Mouse (Mus musculus): ENCODE data around the gene Cdpf1. TPM values are rescaled to one million over a fixed set of nuclear protein-coding genes. Genes with fewer than 3 reads are reported as not detected.

Gene Cdpf1
- 20.2 and 22.0 TPM in 2 replicates for polyA plus RNA-seq (2014; fragmentation: Nextera tagmentation; extraction: Ambion mirVana)

DNA sequence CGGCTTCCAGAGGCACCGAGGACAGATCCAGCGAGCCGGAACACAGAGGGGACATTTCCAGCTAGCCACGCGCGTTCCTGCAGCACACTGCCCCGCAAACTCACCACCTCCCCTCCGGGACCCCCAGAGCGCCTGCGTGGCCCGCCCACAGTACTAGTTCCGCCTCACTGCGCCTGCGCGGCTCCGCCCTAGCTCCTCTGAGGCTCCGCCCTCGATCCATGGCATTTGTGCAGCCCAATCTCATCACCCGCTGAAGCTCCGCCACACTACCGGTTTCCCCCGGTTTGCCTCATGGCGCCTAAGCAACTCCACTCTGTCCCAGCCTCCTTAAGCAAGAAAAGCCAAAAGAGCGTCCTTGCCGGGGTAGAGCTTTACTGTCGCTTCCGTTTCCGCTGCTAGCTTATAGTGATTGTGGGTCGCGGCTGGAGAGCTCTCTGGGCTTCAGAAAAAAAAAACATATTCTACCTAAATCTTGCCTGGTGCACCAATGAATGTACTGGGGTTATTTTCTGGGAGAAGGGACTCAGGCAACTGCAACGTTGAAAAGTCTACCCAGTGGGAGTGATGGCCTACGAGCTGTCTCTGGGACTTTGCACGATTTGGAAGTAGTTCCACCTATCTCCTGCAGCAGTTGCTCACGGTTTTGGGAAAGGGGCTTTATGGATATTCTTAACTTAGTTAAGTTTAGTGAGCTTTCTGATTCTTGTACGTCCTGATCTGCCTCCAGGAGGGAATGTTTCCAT, at the start of gene Cdpf1:
Gene Cdpf1 (minus strand): TSS at position 163 of the 743 bp plus-strand sequence.
- no peaks in the 10 kb centered on the region for H3K36me3 ChIP-seq (ENCODE audit: control insufficient read depth, insufficient read depth, low read length)
- peak within 1 kb of the TSS; percentile 79 for H3K9ac ChIP-seq (ENCODE audit: low read depth, low read length)
- peak within 1 kb of the TSS; percentile 61 for H3K27ac ChIP-seq (ENCODE audit: low read depth, low read length)
- peaks cover 2% of the 10 kb centered on the region; the same call in 1 of the 2 replicates for H3K4me1 ChIP-seq (replicated peaks; ENCODE audit: control insufficient read depth, insufficient read depth, low read length)
- ATAC-seq (ENCODE audit: low FRiP score) (peak; percentile 94), DNase-seq (ENCODE audit: low spot score) (peak; percentile 99)
- WGBS: 4% methylated on average over 32 of the region's 36 CpGs
- H3K9me3 ChIP-seq (ENCODE audit: control insufficient read depth, low read length): no peaks in the 10 kb centered on the region
- H3K4me3 ChIP-seq (ENCODE audit: low read depth, low read length): peak within 1 kb of the TSS; percentile 80
- H3K4me2 ChIP-seq (replicated peaks; ENCODE audit: low read depth, low read length): peak within 1 kb of the TSS; percentile 84
- H3K27me3 ChIP-seq (ENCODE audit: control insufficient read depth, insufficient read depth, low read length): no peaks in the 10 kb centered on the region

DNA sequence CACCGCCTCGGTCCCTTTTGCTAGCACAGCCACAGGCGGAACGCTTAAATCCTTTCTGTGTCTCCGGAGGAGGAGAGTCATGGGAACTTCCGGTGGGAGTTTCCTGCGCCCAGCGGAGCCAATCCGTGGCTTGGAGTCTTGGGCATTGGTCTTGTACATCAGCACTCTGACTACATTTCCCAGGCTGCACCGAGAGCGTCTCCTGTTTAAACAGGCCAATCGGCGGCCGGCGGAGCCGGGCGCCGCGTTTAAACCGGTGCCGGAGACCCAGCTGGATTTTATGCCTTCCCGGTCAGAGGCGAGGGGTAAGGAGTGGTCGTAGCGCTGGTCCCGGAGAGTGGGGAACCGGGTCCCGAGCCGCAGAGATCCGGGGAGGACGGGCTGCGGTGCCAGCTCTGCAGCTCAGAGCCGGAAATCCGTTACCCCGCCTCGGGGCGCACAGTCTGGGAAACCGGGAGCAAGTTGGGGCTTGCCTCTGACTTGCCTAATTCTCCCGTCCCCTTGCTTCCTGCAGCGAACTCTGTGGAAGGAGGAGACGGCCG, 48.1 kb upstream of the Cdpf1 start, which contains the start of gene Gtse1:
Gene Gtse1 (plus strand): TSS at position 256 of the 542 bp plus-strand sequence.
- Histone ChIP-seq H3K9me3 (ENCODE audit: control insufficient read depth, low read length) (no peaks in the 10 kb centered on the region), H3K4me3 (ENCODE audit: low read depth, low read length) (peak within 1 kb of the TSS; percentile 58), H3K36me3 (ENCODE audit: control insufficient read depth, insufficient read depth, low read length) (0 out of 2 replicates have a peak, but pooled peaks cover 2% of the 10 kb centered on the region), H3K27ac (ENCODE audit: low read depth, low read length) (peak within 1 kb of the TSS; percentile 53), H3K4me1 (replicated peaks; ENCODE audit: control insufficient read depth, insufficient read depth, low read length) (peaks cover 9% of the 10 kb centered on the region), H3K27me3 (ENCODE audit: control insufficient read depth, insufficient read depth, low read length) (no peaks in the 10 kb centered on the region), H3K4me2 (replicated peaks; ENCODE audit: low read depth, low read length) (peak within 1 kb of the TSS; percentile 81), H3K9ac (ENCODE audit: low read depth, low read length) (peak within 1 kb of the TSS; percentile 89)
- DNase-seq (ENCODE audit: low spot score) (peak; percentile 94), ATAC-seq (ENCODE audit: low FRiP score) (peak; percentile 97)
- under 1% methylated on average over 42 of the region's 42 CpGs for WGBS

DNA sequence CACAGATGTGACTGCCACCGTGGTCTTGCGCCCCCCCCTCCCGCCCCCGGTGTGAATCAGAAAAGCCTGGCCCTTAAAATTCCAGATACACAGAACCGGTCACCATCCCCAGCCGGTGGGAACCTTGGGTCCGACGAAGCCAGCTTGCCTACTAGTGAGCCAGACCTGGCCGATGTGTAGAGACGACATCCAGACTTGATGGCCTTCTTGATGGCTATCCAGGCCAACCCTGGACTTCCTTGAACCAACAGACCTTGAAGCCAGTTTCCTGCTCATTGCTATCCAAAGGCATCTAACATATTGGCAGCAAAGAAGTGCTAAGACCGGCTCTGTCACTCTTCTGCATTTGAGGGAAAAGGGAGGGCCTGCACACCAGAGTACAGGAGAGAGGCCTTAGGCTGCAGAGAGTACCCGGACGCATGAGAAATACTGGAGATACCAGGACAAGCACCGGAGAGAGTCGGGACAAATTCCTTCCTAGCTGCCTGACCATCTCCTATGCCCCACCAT, 47.5 kb upstream of the Cdpf1 start:
- 0 out of 2 replicates have a peak, but pooled peaks cover 2% of the 10 kb centered on the region for H3K36me3 ChIP-seq (ENCODE audit: control insufficient read depth, insufficient read depth, low read length)
- WGBS: 13% methylated on average over 15 of the region's 15 CpGs
- H3K4me3 ChIP-seq (ENCODE audit: low read depth, low read length): peak overlapping the region; percentile 58
- H3K27me3 ChIP-seq (ENCODE audit: control insufficient read depth, insufficient read depth, low read length): no peaks in the 10 kb centered on the region
- H3K4me1 ChIP-seq (replicated peaks; ENCODE audit: control insufficient read depth, insufficient read depth, low read length): peaks cover 9% of the 10 kb centered on the region
- H3K4me2 ChIP-seq (replicated peaks; ENCODE audit: low read depth, low read length): peak overlapping the region; percentile 81
- no peaks in the 10 kb centered on the region for H3K9me3 ChIP-seq (ENCODE audit: control insufficient read depth, low read length)
- ATAC-seq (ENCODE audit: low FRiP score) (peak; percentile 37; the same call in 1 of the 2 replicates), DNase-seq (ENCODE audit: low spot score) (no peak)
- H3K27ac ChIP-seq (ENCODE audit: low read depth, low read length): peak overlapping the region; percentile 53; the same call in 1 of the 2 replicates
- peak overlapping the region; percentile 89 for H3K9ac ChIP-seq (ENCODE audit: low read depth, low read length)

DNA sequence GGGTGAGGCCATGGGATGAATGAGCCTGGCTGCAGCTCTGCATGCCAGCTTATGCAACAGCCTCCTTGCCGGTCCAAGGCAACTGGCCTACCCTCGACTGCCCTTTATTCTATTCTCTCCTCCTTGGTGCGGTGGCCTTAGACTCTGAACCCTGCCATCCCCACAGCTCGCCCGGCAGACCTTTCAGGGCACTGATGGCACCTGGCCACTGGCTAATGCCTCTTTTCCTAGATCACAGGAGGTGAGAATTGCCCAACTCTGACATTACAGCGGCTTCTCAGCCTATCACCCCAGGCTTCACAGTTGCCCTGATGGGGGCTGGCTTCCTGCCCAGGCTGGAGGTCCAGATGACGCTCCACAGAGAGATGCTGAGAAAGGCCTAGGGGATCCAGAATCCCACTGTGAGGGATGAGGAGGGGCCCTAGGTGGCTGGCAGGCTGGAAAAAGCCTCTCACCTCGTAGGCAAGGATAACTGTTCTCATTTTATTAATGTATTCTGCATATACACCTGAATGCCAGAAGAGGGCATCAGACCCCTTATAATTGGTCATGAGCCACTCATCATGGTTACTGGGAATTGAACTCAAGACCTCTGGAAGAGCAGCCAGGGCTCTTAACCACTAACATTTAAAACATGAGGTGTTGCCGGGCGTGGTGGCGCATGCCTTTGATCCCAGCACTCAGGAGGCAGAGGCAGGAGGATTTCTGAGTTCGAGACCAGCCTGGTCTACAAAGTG, 40.3 kb upstream of the Cdpf1 start:
- 79% methylated on average over 12 of the region's 12 CpGs for WGBS
- H3K4me3 ChIP-seq (ENCODE audit: low read depth, low read length): no peak overlapping the region
- no peak overlapping the region for H3K9ac ChIP-seq (ENCODE audit: low read depth, low read length)
- no peaks in the 10 kb centered on the region for H3K36me3 ChIP-seq (ENCODE audit: control insufficient read depth, insufficient read depth, low read length)
- no peak overlapping the region for H3K4me2 ChIP-seq (replicated peaks; ENCODE audit: low read depth, low read length)
- no peaks in the 10 kb centered on the region for H3K4me1 ChIP-seq (replicated peaks; ENCODE audit: control insufficient read depth, insufficient read depth, low read length)
- no peak overlapping the region for H3K27ac ChIP-seq (ENCODE audit: low read depth, low read length)
- no peaks in the 10 kb centered on the region for H3K9me3 ChIP-seq (ENCODE audit: control insufficient read depth, low read length)
- H3K27me3 ChIP-seq (ENCODE audit: control insufficient read depth, insufficient read depth, low read length): no peaks in the 10 kb centered on the region
- DNase-seq (ENCODE audit: low spot score): no peak
- no peak for ATAC-seq (ENCODE audit: low FRiP score)

DNA sequence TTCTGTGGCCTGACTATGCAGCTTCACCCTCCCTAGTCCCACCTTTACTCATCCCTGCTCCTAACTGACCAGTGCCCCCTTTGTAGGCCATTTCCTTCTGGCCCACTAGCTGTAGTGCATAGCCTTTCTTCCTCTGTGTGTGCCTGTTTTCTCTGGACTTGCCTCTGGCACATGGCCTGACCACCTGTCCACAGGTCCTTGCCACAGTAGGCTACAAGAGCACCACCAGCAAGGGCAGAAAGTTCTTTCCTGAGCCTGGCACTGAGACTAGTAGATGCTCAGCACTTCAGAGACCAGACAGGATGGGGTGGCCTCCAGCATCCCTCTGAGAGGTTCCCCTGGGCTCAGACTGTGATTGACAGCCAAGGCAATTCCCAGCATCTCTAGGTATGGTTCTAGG, 33.6 kb upstream of the Cdpf1 start:
- no peaks in the 10 kb centered on the region for H3K4me1 ChIP-seq (replicated peaks; ENCODE audit: control insufficient read depth, insufficient read depth, low read length)
- no peak for DNase-seq (ENCODE audit: low spot score)
- no peaks in the 10 kb centered on the region for H3K36me3 ChIP-seq (ENCODE audit: control insufficient read depth, insufficient read depth, low read length)
- no peak overlapping the region for H3K9ac ChIP-seq (ENCODE audit: low read depth, low read length)
- H3K4me3 ChIP-seq (ENCODE audit: low read depth, low read length): no peak overlapping the region
- no peaks in the 10 kb centered on the region for H3K9me3 ChIP-seq (ENCODE audit: control insufficient read depth, low read length)
- no peak overlapping the region for H3K4me2 ChIP-seq (replicated peaks; ENCODE audit: low read depth, low read length)
- H3K27me3 ChIP-seq (ENCODE audit: control insufficient read depth, insufficient read depth, low read length): no peaks in the 10 kb centered on the region
- no peak for ATAC-seq (ENCODE audit: low FRiP score)
- no peak overlapping the region for H3K27ac ChIP-seq (ENCODE audit: low read depth, low read length)

DNA sequence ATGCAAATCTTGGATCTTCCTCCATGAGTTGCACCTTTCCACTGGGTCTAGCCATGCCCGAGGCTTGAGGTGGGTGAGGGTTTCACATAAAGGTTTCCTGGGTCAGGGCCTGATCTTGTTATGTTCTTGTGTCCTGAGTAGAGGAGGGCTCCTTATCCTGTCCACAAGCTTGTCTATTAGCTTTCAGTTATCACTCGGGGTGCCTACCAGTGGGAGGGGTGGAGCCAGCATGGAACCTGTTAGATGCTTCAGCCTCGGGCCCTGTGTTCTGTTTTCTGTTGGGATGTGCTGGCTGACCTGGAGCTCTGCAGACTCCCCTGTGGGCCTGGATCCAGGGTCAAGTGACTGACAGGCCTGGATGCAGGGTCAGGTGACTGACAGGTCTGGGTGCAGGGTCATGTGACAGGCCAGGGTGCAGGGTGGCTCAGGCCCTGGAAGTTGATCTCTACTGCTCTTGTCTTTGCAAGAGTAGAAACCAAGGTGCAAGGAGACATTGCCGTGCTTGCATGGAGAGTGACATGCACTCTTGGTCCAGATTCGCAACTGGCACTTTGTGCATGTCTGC, 30.4 kb upstream of the Cdpf1 start:
- DNase-seq (ENCODE audit: low spot score) (no peak), ATAC-seq (ENCODE audit: low FRiP score) (no peak)
- Histone ChIP-seq H3K27ac (ENCODE audit: low read depth, low read length) (no peak overlapping the region), H3K4me1 (replicated peaks; ENCODE audit: control insufficient read depth, insufficient read depth, low read length) (no peaks in the 10 kb centered on the region), H3K36me3 (ENCODE audit: control insufficient read depth, insufficient read depth, low read length) (no peaks in the 10 kb centered on the region), H3K4me3 (ENCODE audit: low read depth, low read length) (no peak overlapping the region), H3K9ac (ENCODE audit: low read depth, low read length) (no peak overlapping the region), H3K4me2 (replicated peaks; ENCODE audit: low read depth, low read length) (no peak overlapping the region), H3K9me3 (ENCODE audit: control insufficient read depth, low read length) (no peaks in the 10 kb centered on the region), H3K27me3 (ENCODE audit: control insufficient read depth, insufficient read depth, low read length) (no peaks in the 10 kb centered on the region)
- 73% methylated on average over 5 of the region's 5 CpGs for WGBS

DNA sequence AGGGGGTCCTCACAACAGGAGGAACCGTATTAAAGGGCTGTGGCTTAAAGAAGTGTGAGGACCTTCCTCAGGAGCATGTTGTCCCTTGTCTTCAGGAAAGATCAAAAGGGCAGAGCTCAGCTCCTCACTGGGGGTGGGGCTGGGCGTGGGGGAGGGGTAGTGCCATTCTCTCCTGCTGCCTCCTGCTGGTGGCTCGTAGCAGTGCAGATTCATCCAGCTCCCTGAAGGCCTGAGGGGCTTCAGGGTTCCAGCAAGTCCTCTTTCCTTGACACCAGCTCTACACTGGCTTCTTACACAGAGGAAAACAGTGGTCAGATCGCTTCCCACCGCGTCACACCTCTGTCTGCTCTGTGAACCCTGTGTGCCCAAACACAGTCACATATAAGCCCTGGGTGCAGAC, 29.5 kb upstream of the Cdpf1 start:
- H3K4me1 ChIP-seq (replicated peaks; ENCODE audit: control insufficient read depth, insufficient read depth, low read length): no peaks in the 10 kb centered on the region
- DNase-seq (ENCODE audit: low spot score) (peak; percentile 64), ATAC-seq (ENCODE audit: low FRiP score) (no peak)
- no peaks in the 10 kb centered on the region for H3K36me3 ChIP-seq (ENCODE audit: control insufficient read depth, insufficient read depth, low read length)
- no peaks in the 10 kb centered on the region for H3K9me3 ChIP-seq (ENCODE audit: control insufficient read depth, low read length)
- no peaks in the 10 kb centered on the region for H3K27me3 ChIP-seq (ENCODE audit: control insufficient read depth, insufficient read depth, low read length)
- no peak overlapping the region for H3K4me2 ChIP-seq (replicated peaks; ENCODE audit: low read depth, low read length)
- WGBS: 34% methylated on average over 6 of the region's 6 CpGs
- no peak overlapping the region for H3K27ac ChIP-seq (ENCODE audit: low read depth, low read length)
- no peak overlapping the region for H3K9ac ChIP-seq (ENCODE audit: low read depth, low read length)
- no peak overlapping the region for H3K4me3 ChIP-seq (ENCODE audit: low read depth, low read length)

DNA sequence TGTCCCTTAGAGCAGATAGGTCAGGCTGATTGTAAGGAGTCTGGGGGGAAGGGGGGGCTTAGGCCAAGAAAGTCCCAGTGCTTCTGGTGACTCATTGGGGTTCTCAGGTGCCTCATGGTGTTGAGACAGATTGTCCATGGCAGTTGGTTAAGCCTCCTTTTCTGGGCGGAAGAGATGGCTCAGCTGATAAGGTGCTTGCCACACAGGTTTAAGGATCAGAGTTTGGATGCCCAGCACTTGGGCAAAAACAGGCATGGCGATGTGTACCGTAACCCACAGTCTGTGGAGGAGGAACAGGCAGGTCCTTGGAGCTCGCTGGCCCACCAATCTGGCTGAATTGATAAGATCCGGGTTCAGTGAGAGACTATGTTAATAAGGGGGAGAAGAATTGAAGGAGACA, 25.4 kb upstream of the Cdpf1 start:
- DNase-seq (ENCODE audit: low spot score) (no peak), ATAC-seq (ENCODE audit: low FRiP score) (no peak)
- no peaks in the 10 kb centered on the region for H3K27me3 ChIP-seq (ENCODE audit: control insufficient read depth, insufficient read depth, low read length)
- no peaks in the 10 kb centered on the region for H3K4me1 ChIP-seq (replicated peaks; ENCODE audit: control insufficient read depth, insufficient read depth, low read length)
- no peak overlapping the region for H3K4me2 ChIP-seq (replicated peaks; ENCODE audit: low read depth, low read length)
- no peaks in the 10 kb centered on the region for H3K9me3 ChIP-seq (ENCODE audit: control insufficient read depth, low read length)
- no peaks in the 10 kb centered on the region for H3K36me3 ChIP-seq (ENCODE audit: control insufficient read depth, insufficient read depth, low read length)
- H3K27ac ChIP-seq (ENCODE audit: low read depth, low read length): no peak overlapping the region
- H3K4me3 ChIP-seq (ENCODE audit: low read depth, low read length): no peak overlapping the region
- H3K9ac ChIP-seq (ENCODE audit: low read depth, low read length): no peak overlapping the region
- WGBS: 96% methylated on average over 5 of the region's 5 CpGs
